In the genomic region with DNA sequence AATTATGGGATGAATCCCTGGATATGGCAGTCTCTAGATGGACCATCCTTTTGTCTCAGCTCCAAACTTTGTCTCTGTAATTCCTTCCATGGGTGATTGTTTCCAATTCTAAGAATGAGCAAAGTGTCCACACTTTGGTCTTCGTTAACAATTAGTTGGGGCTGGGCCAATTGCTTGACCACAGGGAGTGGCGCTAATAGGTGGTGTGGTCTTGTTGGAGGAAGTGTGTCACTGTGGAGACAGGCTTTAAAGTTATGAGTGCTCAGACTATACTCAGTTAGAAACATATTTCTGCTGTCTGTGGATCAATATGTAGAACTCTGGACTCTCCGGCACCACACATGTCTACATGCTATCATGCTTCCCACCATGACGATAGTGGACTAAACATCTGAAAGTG, we compare ENCODE assay signal across 14 mouse cellular contexts. TPM values are rescaled to one million over a fixed set of nuclear protein-coding genes. Genes with fewer than 3 reads are reported as not detected.
"Had no signal": no experiment of that assay in that cellular context is flagged by ENCODE, and none has a peak within 500 bp of the region (broad histone marks: within the 10 kb centered on the region; RNA-seq: fewer than 3 reads in every experiment).

No protein-coding gene starts in this region.

RNA-seq across cellular contexts. Expression of a gene that starts 1.3 kb away (rescaled TPM):
- total RNA-seq: heart, postnatal 10 days; heart, postnatal 14 days; heart, postnatal 25 days; heart, postnatal 36 days; heart, postnatal 4 days; layer of hippocampus, adult 18-20 months; layer of hippocampus, adult 2 months; layer of hippocampus, postnatal 10 days; layer of hippocampus, postnatal 14 days; layer of hippocampus, postnatal 25 days; layer of hippocampus, postnatal 36 days had no signal

RNA-seq across cellular contexts. Expression of a gene that starts 56.7 kb away (rescaled TPM):
- total RNA-seq: heart, postnatal 10 days; heart, postnatal 14 days; heart, postnatal 25 days; heart, postnatal 36 days; heart, postnatal 4 days; hindbrain, postnatal 0 days; layer of hippocampus, adult 18-20 months; layer of hippocampus, adult 2 months; layer of hippocampus, adult 8-10 months; layer of hippocampus, postnatal 10 days; layer of hippocampus, postnatal 14 days; layer of hippocampus, postnatal 25 days; layer of hippocampus, postnatal 36 days; left cerebral cortex, adult 18-20 months had no signal
